In genomic region chr7:45436444-45436843, GRCm38 (mm10) we compare ENCODE assay signal across 15 mouse cellular contexts. TPM values are rescaled to one million over a fixed set of nuclear protein-coding genes. Genes with fewer than 3 reads are reported as not detected.
A peak's percentile ranks its signal among the peaks of the same experiment; 100 is the strongest.
DNase-seq lines count a peak whose midpoint lies in the region; ATAC-seq and TF ChIP-seq lines count a peak whose summit lies in the region.
"Had no signal": no experiment of that assay in that cellular context is flagged by ENCODE, and none has a peak within 500 bp of the region (broad histone marks: within the 10 kb centered on the region; RNA-seq: fewer than 3 reads in every experiment).

No protein-coding gene starts in this region.

- H3K27ac ChIP-seq in gastrocnemius, adult 2 months, result peak overlapping the region; percentile 97
- H3K27ac ChIP-seq in kidney, postnatal 0 days, result no peak overlapping the region
- H3K27ac ChIP-seq in embryonic facial prominence, embryonic 11.5 days (replicated peaks; ENCODE audit: low read depth, low read length), result no peak overlapping the region
- no peak overlapping the region for H3K27ac ChIP-seq in limb, embryonic 13.5 days
- H3K27ac ChIP-seq: macrophage had no signal

- no peak for DNase-seq in gastrocnemius, adult 2 months
- no peak for DNase-seq in gastrocnemius, postnatal 14 days
- DNase-seq in kidney, postnatal 0 days (ENCODE audit: low spot score), result no peak
- DNase-seq in kidney, postnatal 4 days, result no peak
- DNase-seq in embryonic facial prominence, embryonic 11.5 days (ENCODE audit: low spot score), result no peak
- no peak for DNase-seq in thymus, postnatal 36 days
- DNase-seq: adrenal gland, postnatal 14 days; cerebellum, adult 8-10 months; gastrocnemius, postnatal 36 days; kidney, postnatal 10 days had no signal

- peak overlapping the region; percentile 64; the same call in 1 of the 2 replicates for H3K4me2 ChIP-seq in kidney, postnatal 0 days (ENCODE audit: low read length)
- H3K4me2 ChIP-seq in embryonic facial prominence, embryonic 11.5 days (ENCODE audit: low read depth, low read length), result peak overlapping the region; percentile 13; the same call in 1 of the 2 replicates
- H3K4me2 ChIP-seq in limb, embryonic 13.5 days (replicated peaks), result peak overlapping the region; percentile 82

- WGBS in kidney, postnatal 0 days, result 97% methylated on average over 5 of the region's 5 CpGs
- WGBS in embryonic facial prominence, embryonic 11.5 days, result 95% methylated on average over 5 of the region's 5 CpGs
- 90% methylated on average over 5 of the region's 5 CpGs for WGBS in limb, embryonic 13.5 days

- H3K4me3 ChIP-seq in gastrocnemius, adult 2 months, result peak overlapping the region; percentile 87
- H3K4me3 ChIP-seq in kidney, postnatal 0 days (replicated peaks; ENCODE audit: low read depth, low read length), result no peak overlapping the region
- no peak overlapping the region for H3K4me3 ChIP-seq in embryonic facial prominence, embryonic 11.5 days (ENCODE audit: low read depth, low read length)
- 0 out of 2 replicates have a peak overlapping the region, but pooled peaks have one; percentile 13 for H3K4me3 ChIP-seq in limb, embryonic 13.5 days
- H3K4me3 ChIP-seq: erythroblast, embryonic 14.5 days had no signal

- H3K9me3 ChIP-seq in kidney, postnatal 0 days (replicated peaks; ENCODE audit: low read length), result no peaks in the 10 kb centered on the region
- no peaks in the 10 kb centered on the region for H3K9me3 ChIP-seq in embryonic facial prominence, embryonic 11.5 days (replicated peaks; ENCODE audit: control insufficient read depth, low read length)
- no peaks in the 10 kb centered on the region for H3K9me3 ChIP-seq in limb, embryonic 13.5 days

- H3K36me3 ChIP-seq in kidney, postnatal 0 days (ENCODE audit: insufficient read depth, low read length), result 0 out of 2 replicates have a peak, but pooled peaks cover 1% of the 10 kb centered on the region
- no peaks in the 10 kb centered on the region; the same call in 1 of the 2 replicates for H3K36me3 ChIP-seq in embryonic facial prominence, embryonic 11.5 days (replicated peaks; ENCODE audit: control insufficient read depth, insufficient read depth, low read depth, low read length)
- peaks cover 29% of the 10 kb centered on the region for H3K36me3 ChIP-seq in limb, embryonic 13.5 days

- intact Hi-C loops in gastrocnemius, adult 2 months (cut with DNase I), result no loop called here
- intact Hi-C loops in gastrocnemius, postnatal 14 days (cut with DNase I; ENCODE audit: low total_unique reads), result no loop called here

- ATAC-seq in kidney, postnatal 0 days (replicated peaks; ENCODE audit: low FRiP score, low read depth), result no peak
- no peak for ATAC-seq in embryonic facial prominence, embryonic 11.5 days (replicated peaks; ENCODE audit: insufficient number of reproducible peaks, low FRiP score, low TSS enrichment, low read depth)
- ATAC-seq in limb, embryonic 13.5 days (ENCODE audit: low FRiP score, low read depth), result no peak
- ATAC-seq in monocyte, adult 5-6 weeks (replicated peaks; ENCODE audit: insufficient number of reproducible peaks, low FRiP score, low TSS enrichment, poor library complexity, severe bottlenecking), result no peak

- H3K9ac ChIP-seq in kidney, postnatal 0 days (ENCODE audit: low read depth, low read length), result no peak overlapping the region
- H3K9ac ChIP-seq in embryonic facial prominence, embryonic 11.5 days (replicated peaks; ENCODE audit: low read length), result no peak overlapping the region; the same call in 1 of the 2 replicates
- H3K9ac ChIP-seq in limb, embryonic 13.5 days, result peak overlapping the region; percentile 77; the same call in 1 of the 2 replicates

- H3K4me1 ChIP-seq in kidney, postnatal 0 days (replicated peaks; ENCODE audit: insufficient read depth, low read length), result peaks cover 30% of the 10 kb centered on the region
- H3K4me1 ChIP-seq in embryonic facial prominence, embryonic 11.5 days (ENCODE audit: control insufficient read depth, insufficient read depth, low read length), result peaks cover 14% of the 10 kb centered on the region
- H3K4me1 ChIP-seq in limb, embryonic 13.5 days, result peaks cover 47% of the 10 kb centered on the region

- H3K27me3 ChIP-seq in kidney, postnatal 0 days (ENCODE audit: insufficient read depth, low read length), result no peaks in the 10 kb centered on the region
- H3K27me3 ChIP-seq in embryonic facial prominence, embryonic 11.5 days (ENCODE audit: control insufficient read depth, insufficient read depth, low read length), result no peaks in the 10 kb centered on the region
- no peaks in the 10 kb centered on the region for H3K27me3 ChIP-seq in limb, embryonic 13.5 days

- TF ChIP-seq CTCF in gastrocnemius, adult 2 months (IDR thresholded peaks at IDR 0.05), result no peak
- no peak for TF ChIP-seq CTCF in kidney, postnatal 0 days (IDR thresholded peaks at IDR 0.05; ENCODE audit: low read depth)

RNA-seq across cellular contexts. Expression of gene Ruvbl2, which starts 1.5 kb away (rescaled TPM):
- total RNA-seq in gastrocnemius, adult 2 months (2021), result 10 to 100 TPM; 18.2 to 28.1 TPM
- 10 to 100 TPM; 20.3 to 23.7 TPM for total RNA-seq in gastrocnemius, postnatal 14 days (2021)
- polyA plus RNA-seq in kidney, postnatal 0 days (2015; fragmentation: Nextera tagmentation; extraction: Ambion mirVana), result 94.6 and 98.9 TPM in 2 replicates
- 172 and 179 TPM in 2 replicates for polyA plus RNA-seq in embryonic facial prominence, embryonic 11.5 days (2014; fragmentation: Nextera tagmentation; extraction: Ambion mirVana)
- 142 and 144 TPM in 2 replicates for polyA plus RNA-seq in limb, embryonic 13.5 days (2015; fragmentation: Nextera tagmentation; extraction: Ambion mirVana)
- 18.0 to 33.4 TPM (median 23.3 TPM) in 3 replicates for total RNA-seq in monocyte, adult 5-6 weeks (2017)

RNA-seq across cellular contexts. Expression of gene Gys1, which starts 1.8 kb away (rescaled TPM):
- 100 to 1,000 TPM; 279 to 365 TPM for total RNA-seq in gastrocnemius, adult 2 months (2021)
- total RNA-seq in gastrocnemius, postnatal 14 days (2021), result 100 to 1,000 TPM; 167 to 213 TPM
- polyA plus RNA-seq in kidney, postnatal 0 days (2015; fragmentation: Nextera tagmentation; extraction: Ambion mirVana), result 26.0 and 26.9 TPM in 2 replicates
- 28.7 and 30.7 TPM in 2 replicates for polyA plus RNA-seq in embryonic facial prominence, embryonic 11.5 days (2014; fragmentation: Nextera tagmentation; extraction: Ambion mirVana)
- 41.7 and 45.9 TPM in 2 replicates for polyA plus RNA-seq in limb, embryonic 13.5 days (2015; fragmentation: Nextera tagmentation; extraction: Ambion mirVana)
- 3.6 to 4.9 TPM (median 3.9 TPM) in 3 replicates for total RNA-seq in monocyte, adult 5-6 weeks (2017)

RNA-seq across cellular contexts. Expression of gene Lhb, which starts 15.8 kb away (rescaled TPM):
- total RNA-seq in gastrocnemius, adult 2 months (2021), result under 1 TPM; 0.51 to 0.73 TPM
- total RNA-seq in gastrocnemius, postnatal 14 days (2021), result under 1 TPM in 1 of 2 experiments, not detected in 1; 0.35 TPM
- polyA plus RNA-seq in kidney, postnatal 0 days (2015; fragmentation: Nextera tagmentation; extraction: Ambion mirVana), result not detected in 2 replicates
- polyA plus RNA-seq in embryonic facial prominence, embryonic 11.5 days (2014; fragmentation: Nextera tagmentation; extraction: Ambion mirVana), result not detected in 2 replicates
- 0.40 TPM in 1 of 2 replicates, not detected in the other for polyA plus RNA-seq in limb, embryonic 13.5 days (2015; fragmentation: Nextera tagmentation; extraction: Ambion mirVana)
- total RNA-seq in monocyte, adult 5-6 weeks (2017), result not detected in 3 replicates
- total RNA-seq: adrenal gland, postnatal 14 days; left cerebral cortex, postnatal 10 days had no signal
- polyA plus RNA-seq: erythroblast, embryonic 14.5 days; macrophage had no signal

RNA-seq across cellular contexts. Expression of gene Ntf5, which starts 22.9 kb away (rescaled TPM):
- 1 to 10 TPM; 3.6 to 4.9 TPM for total RNA-seq in gastrocnemius, adult 2 months (2021)
- 1 to 10 TPM; 2.3 to 2.6 TPM for total RNA-seq in gastrocnemius, postnatal 14 days (2021)
- 1.5 and 1.6 TPM in 2 replicates for polyA plus RNA-seq in kidney, postnatal 0 days (2015; fragmentation: Nextera tagmentation; extraction: Ambion mirVana)
- 3.9 and 5.1 TPM in 2 replicates for polyA plus RNA-seq in embryonic facial prominence, embryonic 11.5 days (2014; fragmentation: Nextera tagmentation; extraction: Ambion mirVana)
- polyA plus RNA-seq in limb, embryonic 13.5 days (2015; fragmentation: Nextera tagmentation; extraction: Ambion mirVana), result 3.0 and 3.2 TPM in 2 replicates
- not detected in 3 replicates for total RNA-seq in monocyte, adult 5-6 weeks (2017)
- total RNA-seq: adrenal gland, postnatal 14 days; left cerebral cortex, postnatal 10 days had no signal
- polyA plus RNA-seq: erythroblast, embryonic 14.5 days; macrophage had no signal

RNA-seq across cellular contexts. Expression of gene Ftl1, which starts 23.2 kb away (rescaled TPM):
- total RNA-seq in gastrocnemius, adult 2 months (2021), result 100 to 1,000 TPM; 122 to 149 TPM
- total RNA-seq in gastrocnemius, postnatal 14 days (2021), result 100 to 1,000 TPM; 119 to 132 TPM
- polyA plus RNA-seq in kidney, postnatal 0 days (2015; fragmentation: Nextera tagmentation; extraction: Ambion mirVana), result 6,674 and 7,026 TPM in 2 replicates
- polyA plus RNA-seq in embryonic facial prominence, embryonic 11.5 days (2014; fragmentation: Nextera tagmentation; extraction: Ambion mirVana), result 4,830 and 5,123 TPM in 2 replicates
- 5,430 and 5,479 TPM in 2 replicates for polyA plus RNA-seq in limb, embryonic 13.5 days (2015; fragmentation: Nextera tagmentation; extraction: Ambion mirVana)
- total RNA-seq in monocyte, adult 5-6 weeks (2017), result 1,006 to 1,190 TPM (median 1,165 TPM) in 3 replicates

Comparison
In these comparisons a context has a peak if more than half of its experiments do, and no peak if none do; other contexts are left out.
1. H3K4me3 ChIP-seq: peak in gastrocnemius, adult 2 months (single experiment) and limb, embryonic 13.5 days (single experiment); none in kidney, postnatal 0 days (single experiment) and embryonic facial prominence, embryonic 11.5 days (single experiment).
2. H3K4me2 ChIP-seq: peak in every context shown above with its lines; median percentile 82 in limb, embryonic 13.5 days; 64 in kidney, postnatal 0 days; 13 in embryonic facial prominence, embryonic 11.5 days.
3. RNA of gene Gys1, which starts 1.8 kb away (total RNA-seq): 279 to 365 TPM in gastrocnemius, adult 2 months and 167 to 213 TPM in gastrocnemius, postnatal 14 days; 3.6 to 4.9 TPM in monocyte, adult 5-6 weeks; every median in the first group is over 10 times any median in the second.